Mouse (Mus musculus): ENCODE results near the gene Brd3. TPM values are rescaled to one million over a fixed set of nuclear protein-coding genes. Genes with fewer than 3 reads are reported as not detected.

Gene Brd3
- total RNA-seq, 2 experiments from 2014 or later: 28.3 to 43.1 TPM

DNA sequence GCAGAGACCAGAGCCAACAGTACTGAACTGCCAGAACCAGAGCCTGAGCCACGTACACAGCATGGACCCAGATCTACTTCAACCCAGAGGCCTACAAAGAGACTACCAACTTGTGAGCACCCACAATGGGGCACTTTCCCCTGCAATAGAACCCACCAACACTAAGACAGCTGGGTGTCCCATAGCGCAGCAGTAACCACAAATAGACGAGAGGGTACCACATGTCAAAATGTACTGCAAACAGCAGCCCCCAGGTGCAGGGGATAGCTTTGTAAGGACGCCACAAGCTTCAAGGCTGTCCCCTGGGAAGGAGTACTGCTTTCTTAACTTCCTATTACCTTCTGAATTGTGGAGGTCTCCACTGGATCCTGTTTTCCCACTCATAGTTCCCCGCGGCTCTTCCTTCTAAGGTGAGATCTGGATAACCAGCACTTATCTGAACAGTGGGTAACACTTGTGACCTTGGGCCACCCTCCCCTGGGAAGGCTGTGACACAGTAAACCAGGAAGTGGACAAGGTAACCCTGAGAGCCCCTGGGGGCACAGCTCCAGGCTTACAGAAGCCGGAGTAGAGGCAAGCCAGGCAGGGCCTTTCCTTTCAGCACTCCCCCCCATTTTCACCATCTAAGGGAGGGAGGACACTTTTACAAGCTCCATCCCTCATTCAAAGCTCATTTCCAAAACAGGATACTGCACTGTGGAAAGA, 34.2 kb downstream of the Brd3 start:
- ATAC-seq (ENCODE audit: poor library complexity, severe bottlenecking): no peak

DNA sequence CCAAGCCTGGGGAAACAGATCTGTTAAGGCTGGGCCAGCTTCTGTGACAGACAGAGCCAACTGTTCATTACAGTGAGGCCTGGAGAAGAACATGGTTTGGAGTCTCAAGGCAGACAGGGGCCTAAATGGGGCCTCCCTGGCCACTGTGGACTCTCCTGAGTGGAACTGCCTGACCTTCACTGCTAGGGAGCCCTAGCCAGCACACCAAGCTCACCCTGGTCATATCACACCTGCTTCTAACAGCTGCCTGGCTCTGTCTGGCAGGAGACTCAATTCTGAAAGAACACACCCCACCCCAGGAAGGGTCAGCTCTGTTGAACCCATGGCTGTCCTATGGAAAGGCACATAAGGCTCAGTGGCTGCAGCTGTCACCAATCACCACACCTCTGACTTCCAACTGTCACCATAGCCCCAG, 36.3 kb downstream of the Brd3 start:
- ATAC-seq (ENCODE audit: poor library complexity, severe bottlenecking): no peak

DNA sequence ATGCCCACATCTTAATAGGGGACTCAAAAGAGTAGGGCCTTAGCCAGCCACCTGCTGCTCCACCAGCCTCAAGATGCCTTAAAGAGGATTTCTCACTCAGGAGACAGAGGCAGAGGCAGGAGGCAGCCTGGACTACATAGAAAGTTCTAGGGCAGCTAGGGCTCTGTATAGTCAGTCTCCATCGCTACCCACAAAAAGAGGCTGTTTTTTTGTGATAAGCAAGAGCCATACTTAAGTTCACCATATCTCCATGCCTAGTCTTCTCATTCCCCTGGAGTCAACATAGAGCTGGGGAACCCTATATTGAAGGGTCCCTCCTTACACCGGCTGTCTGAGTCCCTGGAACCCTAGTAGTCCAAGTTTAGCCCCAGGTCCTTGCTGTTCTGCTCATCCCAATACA, 36.9 kb downstream of the Brd3 start:
- ATAC-seq (ENCODE audit: poor library complexity, severe bottlenecking): no peak

DNA sequence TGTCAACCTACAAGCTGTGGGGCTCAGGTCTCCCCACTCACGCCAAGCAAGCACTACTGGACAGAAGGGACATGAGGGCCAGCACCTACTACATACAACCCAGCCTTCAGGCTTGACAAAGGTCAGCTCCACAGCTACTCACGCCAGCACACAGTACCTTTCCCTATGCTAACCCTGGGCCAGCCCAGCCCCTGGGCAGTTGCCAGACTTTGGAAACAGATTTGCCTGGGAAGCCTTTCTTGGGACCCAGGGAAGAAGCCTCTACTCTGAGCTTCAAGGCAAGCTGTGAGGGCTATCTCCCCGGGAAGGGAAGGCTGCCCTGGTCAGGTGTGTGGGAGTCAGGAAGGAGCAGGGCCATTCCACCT, 37.5 kb downstream of the Brd3 start:
- no peak for ATAC-seq (ENCODE audit: poor library complexity, severe bottlenecking)

DNA sequence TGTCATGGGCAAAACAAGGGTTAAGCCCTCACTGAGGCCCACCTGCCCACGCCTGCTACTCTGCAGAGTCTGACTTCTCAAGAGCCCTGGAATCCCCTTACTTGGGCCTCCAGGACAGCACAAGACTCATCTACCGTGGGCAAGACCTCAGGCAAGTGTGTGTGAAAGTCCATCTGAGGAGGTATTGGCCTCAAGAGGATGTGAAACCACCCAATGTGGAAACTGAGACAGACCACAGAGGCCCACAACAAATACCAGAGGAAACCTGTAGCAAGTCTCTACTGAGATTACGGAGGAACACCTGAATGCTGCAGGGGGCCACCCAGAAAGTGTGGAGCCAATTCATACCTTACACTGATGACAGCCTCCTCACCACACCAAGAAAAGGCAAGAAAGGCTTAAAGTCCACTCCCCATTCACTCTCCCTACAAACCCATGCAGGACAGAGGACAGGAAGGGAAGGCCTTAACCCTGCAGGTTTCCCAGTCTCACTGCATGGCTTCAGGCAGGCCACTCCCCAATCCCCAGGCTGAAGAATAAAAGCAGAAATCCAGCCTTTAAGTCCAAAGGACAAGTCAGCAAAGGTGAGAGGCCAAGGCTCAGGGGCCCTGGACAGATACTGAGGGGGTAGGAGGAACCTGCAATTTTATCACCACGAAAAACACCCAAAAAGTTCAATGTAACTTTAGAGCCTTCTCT, 38.0 kb downstream of the Brd3 start:
- ATAC-seq (ENCODE audit: poor library complexity, severe bottlenecking): peak; percentile 66

DNA sequence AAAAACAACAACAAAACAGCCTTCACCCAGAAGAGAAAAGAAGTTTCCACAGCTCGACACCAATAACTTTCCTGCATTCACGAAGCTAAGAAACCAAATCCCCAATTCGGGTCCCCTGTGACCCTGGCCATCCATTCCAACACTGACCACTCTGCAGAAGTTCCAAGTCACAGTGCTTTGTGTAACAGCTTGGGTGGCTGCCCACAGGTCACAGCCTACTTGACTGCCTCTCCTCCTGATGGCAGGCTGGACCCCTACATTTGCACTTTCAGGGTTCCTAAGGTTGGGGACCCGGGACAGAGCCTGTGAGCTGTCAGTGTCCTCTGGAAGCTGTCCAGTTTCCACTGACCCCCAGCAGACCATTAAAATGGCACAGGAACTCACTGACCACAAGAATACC, 44.6 kb downstream of the Brd3 start:
- ATAC-seq (ENCODE audit: poor library complexity, severe bottlenecking): no peak

DNA sequence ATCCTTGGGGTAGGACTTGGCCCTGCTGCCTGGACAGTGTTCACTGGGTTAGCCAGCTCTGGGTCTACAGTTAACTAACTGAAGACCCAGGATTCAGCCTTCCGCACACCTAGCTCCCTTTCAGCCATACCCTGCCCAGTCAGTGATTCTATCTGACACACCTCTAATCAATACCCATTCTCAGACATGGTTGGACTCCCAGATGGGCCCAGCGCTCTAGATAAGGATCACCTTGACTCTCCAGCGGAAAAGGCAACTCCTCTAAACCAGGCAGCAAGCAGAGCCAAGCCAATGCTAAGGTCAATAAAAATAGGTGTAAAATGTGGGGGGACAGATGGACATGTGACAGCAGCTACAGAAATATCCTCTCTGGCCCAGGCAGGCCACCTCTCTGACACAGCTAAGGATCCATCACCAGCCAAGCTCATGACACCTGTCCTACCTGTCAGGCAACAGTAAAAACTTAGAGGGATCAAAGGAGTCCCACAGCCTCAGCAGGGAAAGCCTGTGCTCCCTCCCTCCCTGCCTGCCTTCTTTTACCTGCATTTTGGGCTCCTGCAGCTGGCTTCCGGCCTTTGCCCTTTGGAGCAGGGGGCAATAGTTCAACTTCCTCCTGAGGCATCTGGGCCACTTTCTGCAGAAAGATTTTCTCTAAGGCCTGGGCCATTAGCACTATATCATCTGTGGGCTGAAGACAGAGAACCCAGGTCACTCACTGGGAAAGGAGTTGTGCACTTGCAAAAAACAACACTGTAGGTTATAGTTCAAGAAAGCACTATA, 45.4 kb downstream of the Brd3 start:
- ATAC-seq (ENCODE audit: poor library complexity, severe bottlenecking): no peak

DNA sequence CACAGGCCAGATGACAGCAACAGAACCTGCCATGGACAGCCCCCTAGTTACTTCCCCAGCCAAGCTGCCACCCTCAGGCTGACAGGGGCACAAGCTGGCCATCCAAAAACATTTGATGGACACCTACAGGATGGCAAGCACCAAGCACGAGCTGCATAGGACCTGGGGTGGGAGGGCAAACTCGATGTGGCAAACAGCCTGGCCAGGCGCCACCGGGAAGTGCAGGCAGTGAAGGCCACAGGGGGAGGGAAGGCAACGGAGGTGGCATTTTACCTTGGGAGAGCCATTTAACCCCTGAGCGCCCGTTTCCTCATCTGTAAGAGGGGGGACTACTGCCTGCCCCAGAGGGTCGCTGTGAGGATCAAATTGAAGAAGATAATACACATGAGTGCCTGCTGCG, 46.8 kb downstream of the Brd3 start:
- no peak for ATAC-seq (ENCODE audit: poor library complexity, severe bottlenecking)

DNA sequence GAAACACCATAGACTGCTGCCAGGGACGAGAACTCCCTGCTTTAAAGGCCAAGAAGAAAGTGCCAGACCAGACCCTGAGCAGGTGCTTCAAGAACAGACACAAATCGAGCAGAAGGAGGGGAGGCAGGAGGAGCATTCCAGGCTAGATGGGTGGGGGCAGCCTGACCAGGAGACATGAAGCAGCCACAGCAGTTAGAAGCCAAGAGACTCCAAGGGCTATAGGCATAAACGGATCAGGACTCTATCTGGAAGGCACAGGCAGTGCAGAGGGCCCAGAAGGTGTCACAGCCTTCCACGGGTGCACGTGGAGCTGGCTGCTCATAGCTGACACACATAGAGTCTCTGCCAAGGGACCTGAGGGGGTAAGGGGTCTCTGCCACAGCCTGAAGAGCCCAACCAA, 47.3 kb downstream of the Brd3 start:
- no peak for ATAC-seq (ENCODE audit: poor library complexity, severe bottlenecking)

DNA sequence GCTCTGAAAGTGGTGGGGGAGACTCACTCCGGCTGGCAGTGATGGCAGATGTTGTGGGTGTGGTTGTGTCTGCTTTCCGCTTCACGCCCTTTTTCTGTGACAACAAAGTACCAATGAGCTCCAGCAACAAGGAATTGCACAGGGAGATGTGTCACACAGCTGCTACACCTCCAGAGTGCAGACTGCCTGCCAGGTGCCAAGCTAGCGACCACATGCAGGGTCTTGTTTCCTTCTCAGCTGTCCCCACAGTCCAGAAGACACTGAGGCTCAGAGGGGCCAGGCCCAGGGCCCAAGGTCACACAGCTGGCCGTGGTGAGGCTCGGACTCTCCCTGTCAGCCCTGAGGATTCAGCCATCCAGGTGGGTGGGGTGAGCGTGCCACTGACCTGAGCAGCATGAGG, 47.7 kb downstream of the Brd3 start:
- no peak for ATAC-seq (ENCODE audit: poor library complexity, severe bottlenecking)

DNA sequence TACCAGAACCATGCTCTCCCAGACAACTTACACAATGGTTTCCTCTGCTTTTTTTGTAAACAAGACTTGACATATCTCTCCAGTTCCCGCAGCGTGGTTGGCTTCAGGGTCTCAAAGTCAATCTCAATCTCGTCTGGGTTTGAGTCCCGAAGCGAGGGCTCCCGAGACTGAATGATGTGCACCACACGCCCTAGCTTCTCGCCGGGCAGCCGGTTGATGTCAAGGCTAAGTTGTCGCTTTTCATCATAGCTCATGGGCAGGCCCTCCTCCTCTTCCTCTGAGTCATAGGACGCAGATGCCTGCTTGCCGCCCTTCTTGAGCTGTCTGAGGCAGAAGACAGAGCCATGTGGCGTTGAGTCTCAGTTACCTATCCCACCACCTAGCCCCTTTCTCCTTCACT, 57.2 kb downstream of the Brd3 start:
- ATAC-seq (ENCODE audit: poor library complexity, severe bottlenecking): no peak

DNA sequence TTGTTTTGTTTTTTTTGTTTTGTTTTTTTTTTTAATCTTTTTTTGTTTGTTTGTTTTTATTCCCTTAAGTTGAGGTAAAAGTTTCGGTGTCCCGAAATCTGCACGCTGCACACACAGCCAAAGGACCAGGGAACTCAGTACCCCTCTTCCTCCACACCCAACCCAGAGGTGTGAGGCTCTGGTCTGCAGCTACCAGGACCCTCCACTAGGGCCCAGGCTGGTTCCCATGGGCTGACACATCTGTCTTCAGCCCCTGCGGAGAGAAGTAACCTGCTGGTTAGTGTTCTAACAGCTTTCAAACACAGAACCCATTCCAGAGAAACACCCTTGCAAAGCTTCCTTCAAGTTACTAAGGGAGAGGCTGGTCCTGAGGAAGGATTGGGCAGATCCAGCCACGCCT, 59.7 kb downstream of the Brd3 start:
- no peak for ATAC-seq (ENCODE audit: poor library complexity, severe bottlenecking)

DNA sequence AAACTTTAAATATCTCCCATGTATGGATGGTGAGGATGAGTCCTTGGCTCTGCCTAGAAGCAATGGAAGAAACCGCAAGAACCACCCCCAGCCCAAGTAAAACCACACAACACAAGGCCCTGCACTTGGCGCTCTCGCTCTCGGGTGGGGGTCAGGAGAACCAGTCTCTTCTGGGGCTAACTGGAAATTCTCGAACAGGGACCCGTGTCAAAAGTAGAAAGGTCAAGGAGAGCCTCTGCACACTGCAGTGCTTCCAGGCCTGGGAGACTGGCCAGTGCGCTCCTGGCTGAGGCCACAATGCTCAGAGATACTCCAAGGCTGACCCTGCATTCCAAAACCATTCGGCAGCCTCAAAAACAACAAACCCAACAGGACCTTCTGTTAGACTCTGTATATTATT, 60.6 kb downstream of the Brd3 start:
- no peak for ATAC-seq (ENCODE audit: poor library complexity, severe bottlenecking)

DNA sequence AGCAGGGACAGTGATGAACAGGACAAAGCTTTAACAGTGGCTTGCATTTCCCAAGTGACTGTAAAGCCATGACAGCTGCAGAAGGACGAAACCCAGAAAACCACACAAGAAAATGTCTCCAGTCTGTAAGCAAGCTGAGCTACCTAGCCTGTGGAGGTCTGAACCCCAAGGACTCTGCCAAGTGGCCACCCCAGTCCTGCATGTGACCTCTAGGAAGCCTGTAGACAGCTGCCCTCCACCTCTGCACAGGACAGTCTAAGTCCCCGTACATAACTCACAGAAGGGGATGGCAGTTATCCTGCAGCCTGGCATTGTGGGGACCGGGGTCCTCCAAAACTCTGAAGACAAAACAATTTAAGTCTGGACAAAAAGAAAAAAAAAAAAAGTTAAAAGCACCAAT, 61.6 kb downstream of the Brd3 start:
- no peak for ATAC-seq (ENCODE audit: poor library complexity, severe bottlenecking)

DNA sequence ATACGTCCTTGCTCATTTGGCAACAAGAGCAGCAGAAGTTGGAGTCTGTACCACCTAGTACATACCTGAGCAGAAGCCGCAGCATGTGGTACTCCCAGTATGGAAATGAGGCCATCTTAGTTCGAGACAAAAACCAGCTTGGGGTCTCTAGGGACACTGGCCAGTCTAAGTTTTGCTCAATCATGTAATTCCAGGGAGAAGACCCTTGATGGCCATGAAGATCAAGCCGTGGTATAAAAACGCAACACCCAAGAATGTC, 64.1 kb downstream of the Brd3 start:
- no peak for ATAC-seq (ENCODE audit: poor library complexity, severe bottlenecking)

DNA sequence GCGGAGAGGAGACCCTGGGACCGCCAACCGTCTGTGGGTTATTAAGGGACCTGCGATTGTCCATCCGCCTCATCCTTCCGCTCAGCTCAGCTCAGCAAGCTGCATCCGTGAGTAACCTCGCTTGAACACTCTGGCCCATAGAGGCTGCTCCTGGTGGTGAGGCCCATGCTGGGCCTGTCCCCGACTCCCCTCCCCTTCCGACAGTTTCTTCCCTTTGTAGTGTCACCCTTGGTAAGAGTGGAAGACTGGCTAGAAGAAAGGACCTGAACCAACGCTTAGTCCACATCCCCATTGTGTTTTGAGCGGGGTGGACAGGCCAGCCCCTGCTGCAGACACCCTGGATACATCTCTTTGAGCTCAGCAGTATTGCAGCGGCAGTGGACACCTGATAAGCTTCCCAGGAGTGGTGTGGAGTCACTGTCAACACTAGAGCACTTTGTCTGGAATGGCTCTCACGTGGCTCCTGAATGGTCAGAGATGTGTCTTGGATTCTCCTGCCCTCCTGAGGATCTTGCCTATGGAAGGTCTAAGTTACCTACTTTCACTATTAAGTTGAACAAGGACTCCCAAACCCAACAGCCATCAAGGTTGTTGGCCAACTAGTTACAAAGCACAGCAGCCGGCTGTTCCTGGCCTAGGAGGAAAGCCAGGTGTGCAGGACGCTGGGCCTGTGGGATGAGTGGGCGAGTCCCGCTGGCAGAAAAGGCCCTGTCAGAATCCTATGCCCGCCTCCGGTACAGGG, 64.6 kb downstream of the Brd3 start:
- no peak for ATAC-seq (ENCODE audit: poor library complexity, severe bottlenecking)

DNA sequence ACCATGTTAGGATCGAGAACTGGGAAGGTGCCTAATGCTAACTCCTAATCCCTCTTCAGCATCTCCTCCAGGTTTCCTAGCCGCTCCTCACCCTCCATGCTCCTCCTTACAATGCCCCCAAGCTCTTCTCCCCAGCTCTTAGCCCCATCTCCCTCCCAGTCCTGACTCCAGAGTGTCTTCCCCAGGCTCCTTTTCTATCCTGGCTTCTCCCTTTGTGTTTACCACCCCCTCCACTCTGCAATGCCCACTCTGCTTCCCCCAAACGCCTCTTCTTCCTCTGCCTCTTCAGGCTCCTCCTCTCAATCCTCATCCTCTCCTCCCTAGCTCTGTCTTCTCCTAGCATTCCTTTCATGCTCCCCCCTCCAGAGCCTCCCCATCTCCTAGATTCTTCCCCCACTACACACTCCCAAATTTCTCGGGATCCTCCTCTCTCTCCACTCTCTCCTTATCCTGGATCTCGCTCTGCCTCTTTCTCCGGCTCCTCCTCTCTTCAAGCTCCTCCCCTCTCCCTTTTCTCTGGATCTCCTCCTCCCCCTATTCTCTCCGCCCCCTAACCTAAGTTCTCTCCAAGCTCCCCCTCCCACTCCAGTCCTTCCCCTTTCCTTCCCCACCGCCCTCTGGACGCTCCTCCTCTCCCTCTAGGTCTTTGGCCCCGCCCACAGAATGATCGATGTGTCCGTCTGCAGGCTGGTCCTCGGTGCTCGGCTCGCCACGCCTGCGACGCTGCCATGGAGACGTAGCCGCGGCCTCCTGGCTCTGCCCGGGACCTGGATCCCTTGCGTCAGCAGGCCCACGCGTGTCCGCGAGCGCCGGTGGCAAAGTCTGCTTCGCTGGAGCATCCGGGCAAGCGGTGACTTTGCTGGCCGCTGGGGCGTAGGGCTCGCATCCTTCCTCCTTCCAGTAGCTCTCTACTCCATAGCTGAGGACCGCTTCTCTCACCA, 65.4 kb downstream of the Brd3 start, which contains the start of gene Brd3os:
Gene Brd3os, plus strand, starts transcription at position 558 of the 941 bp plus-strand sequence.
- peak; percentile 97 for ATAC-seq (ENCODE audit: poor library complexity, severe bottlenecking)

DNA sequence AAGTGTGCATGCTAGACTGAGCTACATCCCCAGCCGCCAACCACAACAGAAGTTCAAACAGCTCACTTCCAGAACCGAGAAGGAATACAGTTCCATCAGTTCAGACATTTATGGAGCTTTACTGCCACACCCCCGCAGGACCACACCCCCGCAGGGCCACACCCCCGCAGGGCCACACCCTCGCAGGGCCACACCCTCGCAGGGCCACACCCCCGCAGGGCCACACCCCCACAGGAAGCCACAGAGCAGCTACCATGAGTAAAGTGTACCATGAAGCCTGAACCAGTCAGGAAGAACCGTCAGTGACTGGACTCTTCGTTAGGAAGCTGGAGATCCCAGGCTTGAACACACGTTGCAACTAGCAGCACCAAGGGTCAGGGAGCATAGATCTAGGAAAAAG, 69.2 kb downstream of the Brd3 start:
- peak; percentile 74 for ATAC-seq (ENCODE audit: poor library complexity, severe bottlenecking)

DNA sequence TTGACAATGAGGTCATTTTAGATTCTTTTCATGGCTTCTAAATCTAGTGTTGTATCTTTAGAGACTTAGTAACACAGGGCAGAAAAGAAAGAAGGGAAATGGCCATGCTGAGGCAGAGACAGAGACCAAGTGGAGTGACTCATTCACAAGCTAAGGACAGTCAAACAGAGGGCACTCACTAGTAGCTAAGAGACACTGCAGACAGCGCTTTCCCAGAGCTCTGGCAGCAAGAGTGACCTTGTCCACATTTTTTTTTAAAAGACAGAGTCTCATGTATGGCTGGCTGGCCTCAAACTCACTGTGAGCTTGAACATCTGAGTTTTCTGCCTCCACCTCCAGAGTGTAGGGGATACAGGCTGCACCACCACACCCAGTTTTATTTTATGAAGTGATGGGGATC, 69.6 kb downstream of the Brd3 start:
- ATAC-seq (ENCODE audit: poor library complexity, severe bottlenecking): no peak

DNA sequence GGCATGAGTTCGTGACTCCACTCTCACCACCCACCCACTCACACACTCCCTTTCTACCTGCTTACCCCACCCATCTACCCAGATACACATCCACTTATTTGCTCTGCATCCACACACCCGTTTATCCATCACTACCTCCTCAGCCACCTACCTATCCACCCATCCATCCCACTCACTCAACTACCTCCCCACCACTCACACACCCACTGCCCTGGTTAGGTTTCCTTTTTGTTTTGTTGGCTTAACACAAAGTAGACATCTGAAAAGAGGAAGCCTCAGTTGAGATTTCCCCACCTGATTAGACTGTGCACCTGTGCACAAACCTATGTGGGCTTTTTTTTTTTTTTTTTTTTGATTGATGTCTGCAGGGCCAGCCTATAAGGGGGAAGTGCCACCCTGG, 74.9 kb downstream of the Brd3 start:
- no peak for ATAC-seq (ENCODE audit: poor library complexity, severe bottlenecking)

Data from megakaryocyte, adult 5-6 weeks (primary cell).